In the genomic region with DNA sequence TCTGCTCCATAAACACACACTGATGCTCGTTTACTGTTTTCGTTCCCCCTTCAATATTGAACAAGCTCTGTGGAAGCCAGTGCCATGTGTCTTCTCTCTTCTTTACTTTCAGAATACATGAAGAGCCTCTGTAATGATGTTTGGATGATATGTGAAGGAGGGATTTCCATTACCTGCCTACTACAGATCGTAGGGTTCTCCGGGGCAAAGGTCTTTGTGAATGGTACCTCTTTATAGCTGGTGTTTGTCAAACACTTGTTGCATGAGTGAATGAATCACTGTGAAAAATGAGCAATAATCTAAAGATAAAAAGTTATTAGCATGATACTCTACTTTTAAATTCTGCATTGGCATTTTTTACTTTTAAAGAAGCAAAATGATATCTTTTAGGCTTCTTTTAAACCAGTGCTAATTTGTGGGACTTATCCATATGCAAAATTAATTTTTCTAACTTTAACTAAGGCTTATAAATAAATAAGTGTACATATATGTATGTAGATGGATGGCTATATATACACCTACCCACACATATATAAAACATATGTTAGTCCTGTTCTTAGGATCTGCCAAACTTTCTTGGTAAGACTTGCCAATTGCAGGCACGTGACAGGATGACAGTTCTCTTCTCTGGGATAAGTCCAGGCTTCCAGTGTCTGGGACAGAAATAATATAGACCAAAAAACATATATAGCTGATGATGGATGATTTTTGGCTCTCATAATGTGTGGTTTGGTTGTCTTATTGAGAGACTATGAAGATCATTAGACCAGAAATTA, we compare ENCODE assay signal across 24 mouse cellular contexts.
"Had no signal": no experiment of that assay in that cellular context is flagged by ENCODE, and none has a peak within 500 bp of the region (broad histone marks: within the 10 kb centered on the region; RNA-seq: fewer than 3 reads in every experiment).

No protein-coding gene starts in this region.

- ATAC-seq: liver, embryonic 12.5 days; midbrain, embryonic 13.5 days; midbrain, embryonic 16.5 days had no signal

- H3K9me3 ChIP-seq: kidney, embryonic 15.5 days; limb, embryonic 10.5 days; limb, embryonic 13.5 days; liver, embryonic 12.5 days; liver, embryonic 15.5 days; lung, embryonic 15.5 days; megakaryocyte, embryonic 14.5 days; midbrain, embryonic 10.5 days; midbrain, embryonic 13.5 days; neural tube, embryonic 13.5 days; stomach, embryonic 15.5 days had no signal

- H3K4me3 ChIP-seq: kidney, embryonic 15.5 days; limb, embryonic 10.5 days; limb, embryonic 13.5 days; liver, embryonic 12.5 days; liver, embryonic 15.5 days; lung, embryonic 15.5 days; megakaryocyte, embryonic 14.5 days; midbrain, embryonic 10.5 days; midbrain, embryonic 13.5 days; myocyte; neural tube, embryonic 13.5 days; stomach, embryonic 15.5 days had no signal

- DNase-seq: kidney, adult 2 months; kidney, postnatal 10 days; kidney, postnatal 36 days; layer of hippocampus, postnatal 36 days; liver; lung, adult 18-20 months; lung, postnatal 10 days; lung, postnatal 36 days; right cerebral cortex, postnatal 14 days; spleen, adult 18-20 months; thymus, postnatal 25 days had no signal

- H3K27me3 ChIP-seq: kidney, embryonic 15.5 days; limb, embryonic 13.5 days; liver, embryonic 12.5 days; liver, embryonic 15.5 days; lung, embryonic 15.5 days; midbrain, embryonic 13.5 days; neural tube, embryonic 13.5 days; stomach, embryonic 15.5 days had no signal

- H3K36me3 ChIP-seq: kidney, embryonic 15.5 days; limb, embryonic 10.5 days; limb, embryonic 13.5 days; liver, embryonic 12.5 days; liver, embryonic 15.5 days; lung, embryonic 15.5 days; midbrain, embryonic 10.5 days; midbrain, embryonic 13.5 days; neural tube, embryonic 13.5 days; stomach, embryonic 15.5 days had no signal

- H3K27ac ChIP-seq: kidney, embryonic 15.5 days; limb, embryonic 10.5 days; limb, embryonic 13.5 days; liver, embryonic 12.5 days; liver, embryonic 15.5 days; lung, embryonic 15.5 days; midbrain, embryonic 10.5 days; midbrain, embryonic 13.5 days; neural tube, embryonic 13.5 days; stomach, embryonic 15.5 days had no signal

- H3K4me1 ChIP-seq: kidney, embryonic 15.5 days; limb, embryonic 10.5 days; limb, embryonic 13.5 days; liver, embryonic 12.5 days; liver, embryonic 15.5 days; lung, embryonic 15.5 days; midbrain, embryonic 10.5 days; midbrain, embryonic 13.5 days; neural tube, embryonic 13.5 days; stomach, embryonic 15.5 days had no signal

- H3K4me2 ChIP-seq: kidney, embryonic 15.5 days; limb, embryonic 13.5 days; liver, embryonic 12.5 days; liver, embryonic 15.5 days; lung, embryonic 15.5 days; midbrain, embryonic 13.5 days; neural tube, embryonic 13.5 days; stomach, embryonic 15.5 days had no signal

- H3K9ac ChIP-seq: kidney, embryonic 15.5 days; limb, embryonic 13.5 days; liver, embryonic 12.5 days; liver, embryonic 15.5 days; lung, embryonic 15.5 days; midbrain, embryonic 13.5 days; neural tube, embryonic 13.5 days; stomach, embryonic 15.5 days had no signal
